Mouse (Mus musculus): ENCODE measurements at regions not wholly inside any gene's neighbourhood (a gene's known extent, or its start where the extent isn't known, plus 50 kb on each side); places are given as distances from the start of the nearest gene placed in this dataset.

- 80% methylated on average over 6 of the region's 6 CpGs for WGBS
- Histone ChIP-seq H3K4me3 (ENCODE audit: low read depth, low read length) (no peak overlapping the region), H3K4me1 (replicated peaks; ENCODE audit: control insufficient read depth, insufficient read depth, low read length) (no peaks in the 10 kb centered on the region), H3K27me3 (replicated peaks; ENCODE audit: control insufficient read depth, insufficient read depth, low read length) (no peaks in the 10 kb centered on the region), H3K27ac (ENCODE audit: low read depth, low read length) (no peak overlapping the region), H3K9me3 (ENCODE audit: control insufficient read depth) (no peaks in the 10 kb centered on the region), H3K4me2 (replicated peaks; ENCODE audit: low read depth) (no peak overlapping the region), H3K36me3 (ENCODE audit: control insufficient read depth, insufficient read depth) (no peaks in the 10 kb centered on the region), H3K9ac (ENCODE audit: low read depth, low read length) (no peak overlapping the region)
- no peak for TF ChIP-seq CTCF (IDR thresholded peaks at IDR 0.05; ENCODE audit: low read depth)
- no peak for ATAC-seq
These were observed 414.0 kb upstream of the Alcam start for GRCm38 (mm10) chr16:52867833-52868232.

- H3K36me3 ChIP-seq (ENCODE audit: control insufficient read depth, insufficient read depth), result no peaks in the 10 kb centered on the region
- no peaks in the 10 kb centered on the region for H3K27me3 ChIP-seq (replicated peaks; ENCODE audit: control insufficient read depth, insufficient read depth, low read length)
- no peak for ATAC-seq
- no peak for TF ChIP-seq CTCF (IDR thresholded peaks at IDR 0.05; ENCODE audit: low read depth)
- H3K27ac ChIP-seq (ENCODE audit: low read depth, low read length), result no peak overlapping the region
- no peak overlapping the region for H3K4me2 ChIP-seq (replicated peaks; ENCODE audit: low read depth)
- H3K9me3 ChIP-seq (ENCODE audit: control insufficient read depth), result no peaks in the 10 kb centered on the region
- no peak overlapping the region for H3K4me3 ChIP-seq (ENCODE audit: low read depth, low read length)
- WGBS, result 73% methylated on average over 1 of the region's 1 CpGs
- H3K4me1 ChIP-seq (replicated peaks; ENCODE audit: control insufficient read depth, insufficient read depth, low read length), result no peaks in the 10 kb centered on the region
- H3K9ac ChIP-seq (ENCODE audit: low read depth, low read length), result no peak overlapping the region
These were observed 409.7 kb upstream of the Alcam start for GRCm38 (mm10) chr16:52863554-52863953.

GRCm38 (mm10) chr16:52861263-52861662, 407.4 kb upstream of the Alcam start:
- Histone ChIP-seq H3K4me3 (ENCODE audit: low read depth, low read length) (no peak overlapping the region), H3K36me3 (ENCODE audit: control insufficient read depth, insufficient read depth) (no peaks in the 10 kb centered on the region), H3K4me1 (replicated peaks; ENCODE audit: control insufficient read depth, insufficient read depth, low read length) (no peaks in the 10 kb centered on the region), H3K27me3 (replicated peaks; ENCODE audit: control insufficient read depth, insufficient read depth, low read length) (no peaks in the 10 kb centered on the region), H3K9me3 (ENCODE audit: control insufficient read depth) (no peaks in the 10 kb centered on the region), H3K27ac (ENCODE audit: low read depth, low read length) (no peak overlapping the region), H3K4me2 (replicated peaks; ENCODE audit: low read depth) (no peak overlapping the region), H3K9ac (ENCODE audit: low read depth, low read length) (no peak overlapping the region)
- no peak for TF ChIP-seq CTCF (IDR thresholded peaks at IDR 0.05; ENCODE audit: low read depth)
- ATAC-seq, result no peak
- 83% methylated on average over 6 of the region's 6 CpGs for WGBS

- no peaks in the 10 kb centered on the region for H3K27me3 ChIP-seq (replicated peaks; ENCODE audit: control insufficient read depth, insufficient read depth, low read length)
- H3K4me2 ChIP-seq (replicated peaks; ENCODE audit: low read depth), result no peak overlapping the region
- WGBS, result 57% methylated on average over 8 of the region's 8 CpGs
- no peaks in the 10 kb centered on the region for H3K4me1 ChIP-seq (replicated peaks; ENCODE audit: control insufficient read depth, insufficient read depth, low read length)
- H3K9me3 ChIP-seq (ENCODE audit: control insufficient read depth), result no peaks in the 10 kb centered on the region
- no peaks in the 10 kb centered on the region for H3K36me3 ChIP-seq (ENCODE audit: control insufficient read depth, insufficient read depth)
- no peak for TF ChIP-seq CTCF (IDR thresholded peaks at IDR 0.05; ENCODE audit: low read depth)
- H3K9ac ChIP-seq (ENCODE audit: low read depth, low read length), result no peak overlapping the region
- H3K4me3 ChIP-seq (ENCODE audit: low read depth, low read length), result no peak overlapping the region
- H3K27ac ChIP-seq (ENCODE audit: low read depth, low read length), result no peak overlapping the region
- ATAC-seq, result no peak
These were observed 404.8 kb upstream of the Alcam start for GRCm38 (mm10) chr16:52858441-52859209.

- Histone ChIP-seq H3K27me3 (replicated peaks; ENCODE audit: control insufficient read depth, insufficient read depth, low read length) (no peaks in the 10 kb centered on the region), H3K4me3 (ENCODE audit: low read depth, low read length) (no peak overlapping the region), H3K4me1 (replicated peaks; ENCODE audit: control insufficient read depth, insufficient read depth, low read length) (no peaks in the 10 kb centered on the region), H3K36me3 (ENCODE audit: control insufficient read depth, insufficient read depth) (no peaks in the 10 kb centered on the region), H3K9me3 (ENCODE audit: control insufficient read depth) (no peaks in the 10 kb centered on the region), H3K4me2 (replicated peaks; ENCODE audit: low read depth) (no peak overlapping the region), H3K27ac (ENCODE audit: low read depth, low read length) (no peak overlapping the region), H3K9ac (ENCODE audit: low read depth, low read length) (no peak overlapping the region)
- TF ChIP-seq CTCF (IDR thresholded peaks at IDR 0.05; ENCODE audit: low read depth), result no peak
- no peak for ATAC-seq
- 85% methylated on average over 2 of the region's 2 CpGs for WGBS
These were observed 397.3 kb upstream of the Alcam start for GRCm38 (mm10) chr16:52851129-52851528.

GRCm38 (mm10) chr16:52818976-52819375, 365.1 kb upstream of the Alcam start:
- Histone ChIP-seq H3K9me3 (ENCODE audit: control insufficient read depth) (no peaks in the 10 kb centered on the region), H3K4me3 (ENCODE audit: low read depth, low read length) (no peak overlapping the region), H3K9ac (ENCODE audit: low read depth, low read length) (no peak overlapping the region), H3K27ac (ENCODE audit: low read depth, low read length) (no peak overlapping the region), H3K27me3 (replicated peaks; ENCODE audit: control insufficient read depth, insufficient read depth, low read length) (no peaks in the 10 kb centered on the region), H3K4me2 (replicated peaks; ENCODE audit: low read depth) (no peak overlapping the region), H3K4me1 (replicated peaks; ENCODE audit: control insufficient read depth, insufficient read depth, low read length) (no peaks in the 10 kb centered on the region), H3K36me3 (ENCODE audit: control insufficient read depth, insufficient read depth) (no peaks in the 10 kb centered on the region)
- TF ChIP-seq CTCF (IDR thresholded peaks at IDR 0.05; ENCODE audit: low read depth), result no peak
- WGBS, result 74% methylated on average over 1 of the region's 1 CpGs
- no peak for ATAC-seq

All from intestine, postnatal 0 days (tissue).